Mouse (Mus musculus) embryonic fibroblast, embryonic 13.5 days (primary cell): ENCODE data around the gene Sln. TPM values are rescaled to one million over a fixed set of nuclear protein-coding genes. Genes with fewer than 3 reads are reported as not detected.

ENCODE experiments used
- H3K27ac ChIP-seq: 2 replicates; pipeline ENCODE4 v1.5.1; 2012; ENCODE audit warnings: low read length, control low read depth, inconsistent platforms; ENCODE audit not compliant: insufficient read depth
- H3K4me1 ChIP-seq: 2 replicates; pipeline ENCODE4 v1.6.1; 2011; ENCODE audit warnings: low read length; ENCODE audit not compliant: control insufficient read depth, insufficient read depth
- H3K4me3 ChIP-seq: 2 replicates; pipeline ENCODE4 v1.5.1; 2011; ENCODE audit warnings: mild to moderate bottlenecking, control low read depth, low read length; ENCODE audit not compliant: insufficient read depth
- CTCF ChIP-seq: IDR thresholded peaks from 2 replicates; pipeline ENCODE4 v1.5.1; 2011; ENCODE audit warnings: mild to moderate bottlenecking, control low read depth, low read length, moderate library complexity, borderline replicate concordance; ENCODE audit not compliant: insufficient read depth
- POLR2A ChIP-seq: IDR thresholded peaks from 2 replicates; pipeline ENCODE4 v1.6.1; 2011; ENCODE audit warnings: low read depth, mild to moderate bottlenecking, control low read depth, low read length, moderate library complexity
- polyA plus RNA-seq: library from polyadenylated mRNA; stranded (reverse); fragments of >200 nt; gene quantifications from 2 replicates; pipeline ENCODE4 v1.2.4, GENCODE M21; 2011; ENCODE audit warnings: low read depth; ENCODE audit not compliant: missing spikeins, insufficient read length

Gene Sln
- polyA plus RNA-seq, 1 experiment: not detected

- no peak for TF ChIP-seq POLR2A
- TF ChIP-seq CTCF: no peak
- H3K4me1 ChIP-seq: no peaks in the 10 kb centered on the region
- no peak overlapping the region for H3K27ac ChIP-seq
- no peak overlapping the region for H3K4me3 ChIP-seq
Measured at GRCm38 (mm10) chr9:53838816-53839215, 11.1 kb upstream of the Sln start.

- no peaks in the 10 kb centered on the region for H3K4me1 ChIP-seq
- H3K4me3 ChIP-seq: no peak overlapping the region
- H3K27ac ChIP-seq: no peak overlapping the region
- TF ChIP-seq CTCF: no peak
- no peak for TF ChIP-seq POLR2A
Measured at GRCm38 (mm10) chr9:53848548-53848947, 1.4 kb upstream of the Sln start.

GRCm38 (mm10) chr9:53852158-53852557, 2.2 kb downstream of the Sln start:
- H3K4me1 ChIP-seq: peaks cover 4% of the 10 kb centered on the region; the same call in 1 of the 2 replicates
- no peak for TF ChIP-seq CTCF
- no peak for TF ChIP-seq POLR2A
- no peak overlapping the region for H3K27ac ChIP-seq
- H3K4me3 ChIP-seq: no peak overlapping the region

- Histone ChIP-seq H3K27ac (no peak overlapping the region), H3K4me1 (peaks cover 4% of the 10 kb centered on the region; the same call in 1 of the 2 replicates), H3K4me3 (no peak overlapping the region)
- TF ChIP-seq POLR2A: no peak
- TF ChIP-seq CTCF: no peak
Measured at GRCm38 (mm10) chr9:53853672-53854071, 3.7 kb downstream of the Sln start.

GRCm38 (mm10) chr9:53854525-53854924, 4.6 kb downstream of the Sln start:
- Histone ChIP-seq H3K27ac (no peak overlapping the region; the same call in 1 of the 2 replicates), H3K4me3 (no peak overlapping the region), H3K4me1 (peaks cover 4% of the 10 kb centered on the region; the same call in 1 of the 2 replicates)
- TF ChIP-seq POLR2A (no peak), CTCF (no peak)

- peaks cover 4% of the 10 kb centered on the region; the same call in 1 of the 2 replicates for H3K4me1 ChIP-seq
- H3K27ac ChIP-seq: no peak overlapping the region
- no peak overlapping the region for H3K4me3 ChIP-seq
- TF ChIP-seq CTCF (no peak), POLR2A (no peak)
Measured at GRCm38 (mm10) chr9:53857864-53858263, 7.9 kb downstream of the Sln start.

- no peak overlapping the region for H3K4me3 ChIP-seq
- H3K4me1 ChIP-seq: no peaks in the 10 kb centered on the region
- TF ChIP-seq CTCF (no peak), POLR2A (no peak)
- no peak overlapping the region for H3K27ac ChIP-seq
Measured at GRCm38 (mm10) chr9:53873239-53873638, 23.3 kb downstream of the Sln start.

GRCm38 (mm10) chr9:53877423-53877822, 27.5 kb downstream of the Sln start:
- TF ChIP-seq CTCF (no peak), POLR2A (no peak)
- Histone ChIP-seq H3K4me3 (no peak overlapping the region), H3K4me1 (no peaks in the 10 kb centered on the region), H3K27ac (no peak overlapping the region)

GRCm38 (mm10) chr9:53883588-53884280, 33.8 kb downstream of the Sln start:
- no peaks in the 10 kb centered on the region for H3K4me1 ChIP-seq
- H3K4me3 ChIP-seq: no peak overlapping the region
- TF ChIP-seq POLR2A (no peak), CTCF (no peak)
- no peak overlapping the region for H3K27ac ChIP-seq

GRCm38 (mm10) chr9:53890075-53890474, 40.1 kb downstream of the Sln start:
- H3K4me1 ChIP-seq: no peaks in the 10 kb centered on the region
- no peak overlapping the region for H3K27ac ChIP-seq
- no peak; the same call in 1 of the 2 replicates for TF ChIP-seq CTCF
- TF ChIP-seq POLR2A: no peak
- H3K4me3 ChIP-seq: no peak overlapping the region

- TF ChIP-seq POLR2A (no peak), CTCF (no peak)
- H3K4me1 ChIP-seq: no peaks in the 10 kb centered on the region
- no peak overlapping the region for H3K4me3 ChIP-seq
- no peak overlapping the region for H3K27ac ChIP-seq
Measured at GRCm38 (mm10) chr9:53895827-53896226, 45.9 kb downstream of the Sln start.
